Mouse (Mus musculus) midbrain, embryonic 11.5 days (tissue): ENCODE results near the gene Klre1. TPM values are rescaled to one million over a fixed set of nuclear protein-coding genes. Genes with fewer than 3 reads are reported as not detected.

Experiments
- ATAC-seq: fragments of 200-750 bp; cut with Nextera tagmentation; 2 replicates; pipeline ENCODE4 v1.8.0; 2017; ENCODE audit warnings: moderate TSS enrichment, moderate library complexity; ENCODE audit not compliant: low FRiP score
- DNase-seq: peaks from one replicate; pipeline ENCODE4 v3.0.0; 2015; ENCODE audit warnings: low spot score; ENCODE audit errors: missing footprints
- H3K27ac ChIP-seq: fragments of 300-500 bp; sonication (generic); 2 replicates; pipeline ENCODE4 v1.5.1; 2014; ENCODE audit warnings: low read depth, low read length
- H3K27me3 ChIP-seq: fragments of 300-500 bp; sonication (generic); 2 replicates; pipeline ENCODE4 v1.6.1; 2014; ENCODE audit warnings: mild to moderate bottlenecking, low read length, moderate library complexity, mixed read lengths; ENCODE audit not compliant: control insufficient read depth, insufficient read depth
- H3K36me3 ChIP-seq: fragments of 300-500 bp; sonication (generic); 2 replicates; pipeline ENCODE4 v1.6.1; 2014; ENCODE audit warnings: mild to moderate bottlenecking, low read length, moderate library complexity, mixed read lengths; ENCODE audit not compliant: control insufficient read depth, insufficient read depth
- H3K4me1 ChIP-seq: fragments of 300-500 bp; sonication (generic); 2 replicates; pipeline ENCODE4 v1.6.1; 2014; ENCODE audit warnings: low read length; ENCODE audit not compliant: control insufficient read depth, insufficient read depth
- H3K4me2 ChIP-seq: fragments of 300-500 bp; sonication (generic); 2 replicates; pipeline ENCODE4 v1.6.1; 2014; ENCODE audit warnings: mild to moderate bottlenecking, moderate library complexity
- H3K4me3 ChIP-seq: fragments of 300-500 bp; sonication (generic); 2 replicates; pipeline ENCODE4 v1.5.1; 2014; ENCODE audit warnings: low read depth, low read length
- H3K9ac ChIP-seq: fragments of 300-500 bp; sonication (generic); 2 replicates; pipeline ENCODE4 v1.6.1; 2014; ENCODE audit warnings: low read length
- H3K9me3 ChIP-seq: fragments of 300-500 bp; sonication (generic); 2 replicates; pipeline ENCODE4 v1.6.1; 2016; ENCODE audit warnings: low read length; ENCODE audit not compliant: control insufficient read depth
- WGBS: fragments of 180-500 bp; shearing (Covaris S2); extraction: QIAGEN DNeasy Blood & Tissue Kit; methylation state at CpG from one replicate; pipeline ENCODE4 v1.1.7; 2014; 5-methylcytosine and 5-hydroxymethylcytosine counted together
- polyA plus RNA-seq: library from polyadenylated mRNA; unstranded; fragments of >200 nt; fragmentation: Nextera tagmentation; extraction: Ambion mirVana; gene quantifications from 2 replicates; pipeline ENCODE4 v1.2.1, GENCODE M21; 2014

Gene Klre1
- polyA plus RNA-seq, 1 experiment from 2014 or later: not detected

DNA sequence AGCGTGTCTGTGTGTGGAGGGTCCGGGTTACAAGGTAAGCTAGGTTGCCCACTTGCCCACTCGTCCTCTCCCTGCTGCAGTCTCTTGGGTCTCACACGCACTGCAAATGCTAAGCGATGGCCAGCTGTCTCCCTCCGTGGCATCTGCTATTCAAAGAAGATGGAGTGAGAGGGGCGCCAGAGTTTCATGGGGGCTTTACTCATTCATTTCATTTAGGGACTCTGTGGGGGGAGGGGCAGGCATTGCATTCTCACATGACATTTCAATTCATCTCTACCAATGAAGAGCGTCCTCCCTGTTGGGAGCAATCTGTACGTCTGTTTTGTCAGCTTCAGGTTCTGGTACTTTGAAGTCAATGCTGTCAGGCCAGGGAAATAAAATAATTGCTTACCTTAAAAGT lies 35.8 kb upstream of the Klre1 start:
- H3K27ac ChIP-seq: no peak overlapping the region
- H3K27me3 ChIP-seq: no peaks in the 10 kb centered on the region
- no peak overlapping the region for H3K4me3 ChIP-seq
- H3K9me3 ChIP-seq: no peaks in the 10 kb centered on the region
- H3K4me2 ChIP-seq: no peak overlapping the region
- DNase-seq (no peak), ATAC-seq (no peak)
- H3K9ac ChIP-seq: no peak overlapping the region
- WGBS: 69% methylated on average over 9 of the region's 9 CpGs
- peaks cover 6% of the 10 kb centered on the region for H3K36me3 ChIP-seq
- no peaks in the 10 kb centered on the region; the same call in 1 of the 2 replicates for H3K4me1 ChIP-seq

DNA sequence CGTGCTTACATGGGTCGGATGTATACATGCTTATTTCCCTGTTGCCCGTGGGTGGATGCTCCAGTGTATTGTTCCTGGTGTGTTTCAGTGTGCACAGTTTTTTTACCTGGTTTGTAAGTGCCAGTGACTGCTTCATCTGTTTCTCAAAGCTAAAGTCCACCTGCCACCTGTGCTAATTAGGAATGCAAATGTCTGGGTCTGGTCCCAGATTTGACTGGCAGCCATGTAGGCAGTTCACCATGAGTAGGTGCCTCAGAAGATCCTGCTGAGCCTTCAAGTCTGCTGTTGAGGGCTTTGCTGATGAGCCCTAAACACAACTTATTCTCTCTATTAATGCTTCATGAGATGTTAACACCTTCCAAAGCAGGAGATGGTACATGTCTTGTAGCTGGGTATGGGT lies 35.2 kb upstream of the Klre1 start:
- Histone ChIP-seq H3K9ac (no peak overlapping the region), H3K27me3 (no peaks in the 10 kb centered on the region), H3K36me3 (peaks cover 6% of the 10 kb centered on the region), H3K9me3 (no peaks in the 10 kb centered on the region), H3K4me1 (no peaks in the 10 kb centered on the region; the same call in 1 of the 2 replicates), H3K27ac (no peak overlapping the region), H3K4me3 (no peak overlapping the region), H3K4me2 (no peak overlapping the region)
- DNase-seq (no peak), ATAC-seq (no peak)
- 91% methylated on average over 3 of the region's 3 CpGs for WGBS

DNA sequence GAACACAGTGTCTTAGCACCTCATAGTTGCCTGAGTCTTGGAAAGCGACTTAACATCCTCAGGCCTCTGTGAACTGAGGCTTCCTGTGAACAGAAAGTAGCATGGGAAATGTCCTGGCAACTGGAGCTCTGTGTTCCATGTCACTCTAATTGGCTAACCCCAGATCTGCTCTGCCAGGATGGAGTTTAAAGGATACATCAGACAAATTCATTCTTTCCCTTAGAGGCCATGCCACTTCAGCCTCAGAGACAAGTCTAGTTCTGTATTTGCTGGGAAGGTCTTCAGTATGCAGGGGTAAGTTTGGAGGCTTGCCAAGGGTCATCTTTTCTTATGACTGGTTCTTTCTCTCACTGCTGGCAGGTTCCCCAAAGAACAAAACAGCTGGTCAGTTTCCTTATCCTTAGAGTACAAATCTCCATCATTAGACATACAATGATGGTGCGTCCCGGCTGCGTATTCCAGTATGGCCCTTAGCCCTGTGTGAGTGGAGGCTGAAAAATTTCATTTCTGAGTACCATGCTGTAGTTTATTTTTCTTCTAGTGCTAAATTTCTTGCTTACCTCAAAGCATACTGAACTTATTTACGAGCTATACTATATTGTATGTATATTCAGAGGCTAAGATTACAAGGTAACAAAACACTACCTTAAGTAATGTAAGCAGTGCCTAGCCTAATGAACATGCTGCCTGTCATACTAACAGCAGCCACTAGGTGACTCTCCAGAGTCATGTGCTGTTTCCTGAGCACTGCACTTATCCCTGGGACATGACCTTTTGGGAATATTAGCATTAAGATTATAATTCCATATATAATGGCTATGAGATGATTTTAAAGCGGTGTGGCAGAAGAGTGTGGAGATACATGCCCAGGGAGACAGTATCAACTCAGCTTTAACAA lies 33.7 kb upstream of the Klre1 start:
- H3K27me3 ChIP-seq: no peaks in the 10 kb centered on the region
- no peak overlapping the region for H3K4me3 ChIP-seq
- WGBS: 68% methylated on average over 6 of the region's 6 CpGs
- H3K9me3 ChIP-seq: no peaks in the 10 kb centered on the region
- ATAC-seq: peak; percentile 81
- peaks cover 6% of the 10 kb centered on the region for H3K36me3 ChIP-seq
- peak; percentile 93 for DNase-seq
- no peak overlapping the region for H3K9ac ChIP-seq
- no peaks in the 10 kb centered on the region; the same call in 1 of the 2 replicates for H3K4me1 ChIP-seq
- H3K27ac ChIP-seq: no peak overlapping the region
- no peak overlapping the region for H3K4me2 ChIP-seq

DNA sequence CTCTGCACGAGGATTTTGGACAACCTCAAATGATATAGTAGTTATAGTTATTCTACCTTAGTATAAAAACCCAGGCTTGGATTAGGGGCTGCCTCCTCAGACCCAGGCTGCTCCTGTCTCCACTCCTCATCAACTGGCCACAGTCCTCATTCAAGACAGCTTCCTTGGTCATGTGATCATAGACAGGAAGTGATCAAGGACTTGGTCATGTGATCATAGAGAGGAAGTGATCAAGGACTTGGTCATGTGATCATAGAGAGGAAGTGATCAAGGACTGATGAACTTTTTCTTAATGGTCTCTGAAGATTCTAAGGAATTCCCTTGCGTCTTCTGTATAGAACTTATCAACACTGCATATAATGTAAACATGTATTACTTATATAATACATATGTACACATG lies 30.4 kb upstream of the Klre1 start:
- WGBS: 88% methylated on average over 2 of the region's 2 CpGs
- no peaks in the 10 kb centered on the region for H3K36me3 ChIP-seq
- no peaks in the 10 kb centered on the region for H3K27me3 ChIP-seq
- H3K27ac ChIP-seq: no peak overlapping the region
- H3K9me3 ChIP-seq: no peaks in the 10 kb centered on the region
- no peak overlapping the region for H3K9ac ChIP-seq
- no peak overlapping the region for H3K4me3 ChIP-seq
- no peaks in the 10 kb centered on the region for H3K4me1 ChIP-seq
- no peak for DNase-seq
- no peak for ATAC-seq
- H3K4me2 ChIP-seq: no peak overlapping the region

DNA sequence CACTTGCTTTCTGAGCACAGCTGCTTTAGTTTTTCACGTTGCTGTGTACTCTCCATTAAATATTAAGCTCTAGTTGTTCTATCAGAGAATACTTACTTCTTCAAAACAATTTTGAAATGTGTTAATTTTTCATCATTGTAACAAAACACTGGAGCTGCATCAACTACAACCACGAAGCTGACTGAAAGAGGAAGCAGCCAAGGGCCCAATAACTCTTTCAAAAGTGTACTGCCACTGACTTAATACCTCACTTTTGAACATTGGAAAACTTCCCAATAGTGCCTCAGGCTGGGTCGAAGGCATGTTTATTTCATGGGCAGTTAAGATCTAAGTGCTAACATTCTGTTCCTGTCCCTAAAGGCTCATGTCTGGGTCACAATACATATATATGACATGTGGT lies 29.7 kb upstream of the Klre1 start:
- H3K27me3 ChIP-seq: no peaks in the 10 kb centered on the region

DNA sequence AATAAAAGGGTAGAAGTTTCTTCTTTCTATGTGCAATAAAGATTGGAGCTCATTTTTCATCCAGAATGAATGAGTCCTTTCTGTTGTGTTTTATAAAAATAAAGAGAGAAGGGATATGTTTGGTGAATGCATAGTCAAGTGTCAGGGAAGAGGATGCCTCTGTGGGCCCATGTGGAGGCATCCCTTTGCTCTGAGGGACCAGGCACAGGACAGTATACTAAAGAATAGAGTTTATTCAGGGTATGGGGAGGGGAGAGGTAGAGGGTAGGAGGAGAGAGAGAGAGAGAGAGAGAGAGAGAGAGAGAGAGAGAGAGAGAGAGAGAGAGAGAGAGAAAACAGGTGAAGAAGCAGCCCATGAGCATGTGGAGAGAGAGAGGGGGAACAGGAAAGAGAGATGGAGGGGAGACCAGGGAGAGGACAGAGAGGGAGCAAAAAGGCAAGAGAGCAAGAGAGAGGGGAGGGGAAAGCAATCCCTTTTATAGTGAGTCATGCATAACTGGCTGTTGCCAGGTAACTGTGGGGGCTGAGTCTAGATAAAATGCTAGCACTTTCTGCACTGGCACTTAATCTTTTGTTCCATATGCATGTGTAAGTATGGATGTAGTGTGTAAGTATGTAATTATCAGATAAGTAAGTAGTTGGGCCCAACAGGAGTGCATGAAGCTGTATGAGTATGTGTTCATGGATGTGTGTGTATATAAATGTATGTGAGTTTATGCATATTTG lies 20.2 kb upstream of the Klre1 start:
- Histone ChIP-seq H3K9ac (no peak overlapping the region), H3K4me3 (no peak overlapping the region), H3K9me3 (no peaks in the 10 kb centered on the region), H3K4me2 (no peak overlapping the region), H3K27me3 (no peaks in the 10 kb centered on the region), H3K36me3 (no peaks in the 10 kb centered on the region), H3K27ac (no peak overlapping the region), H3K4me1 (peaks cover 9% of the 10 kb centered on the region)
- ATAC-seq (peak; percentile 73), DNase-seq (peak; percentile 92)

More for the DNA sequence above, 29.7 kb upstream of the Klre1 start:
- Histone ChIP-seq H3K4me1 (no peaks in the 10 kb centered on the region), H3K4me2 (no peak overlapping the region), H3K9ac (no peak overlapping the region), H3K4me3 (no peak overlapping the region), H3K36me3 (no peaks in the 10 kb centered on the region), H3K9me3 (no peaks in the 10 kb centered on the region), H3K27ac (no peak overlapping the region)
- 85% methylated on average over 3 of the region's 3 CpGs for WGBS
- ATAC-seq (no peak), DNase-seq (no peak)

DNA sequence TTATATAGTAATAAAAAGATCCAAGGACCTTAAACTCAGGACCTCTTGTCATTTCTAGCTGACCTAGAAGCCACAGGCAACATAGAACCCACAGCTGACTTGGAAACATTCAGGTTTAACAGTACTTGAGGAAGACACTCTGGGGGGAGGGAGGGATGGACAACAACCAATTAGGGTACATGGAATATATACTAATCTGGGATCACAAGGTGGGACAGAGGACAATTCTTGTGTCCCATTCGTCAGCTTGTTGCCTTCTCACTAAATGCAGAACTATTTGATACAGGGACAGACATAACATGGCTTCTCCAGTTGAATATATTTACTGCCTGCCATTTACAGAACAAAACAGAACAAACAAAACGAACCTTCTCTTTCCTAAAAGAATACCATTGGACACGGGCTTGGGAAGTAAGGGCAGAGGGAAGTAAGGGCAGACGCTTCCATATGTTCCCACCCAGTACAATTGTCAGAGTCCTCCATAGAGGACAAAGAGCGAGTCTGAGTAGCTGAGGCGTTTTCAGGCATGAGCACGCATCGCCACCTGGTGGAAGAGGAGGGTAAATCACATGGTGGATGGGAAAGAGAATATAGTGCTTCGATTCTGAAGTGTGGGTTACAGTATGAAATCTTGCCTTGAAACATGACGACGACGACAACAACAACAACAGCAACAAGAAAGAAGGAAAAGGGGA lies 18.6 kb upstream of the Klre1 start:
- ATAC-seq (peak; percentile 87), DNase-seq (peak; percentile 93)
- Histone ChIP-seq H3K4me1 (peaks cover 9% of the 10 kb centered on the region), H3K4me2 (no peak overlapping the region), H3K9me3 (no peaks in the 10 kb centered on the region), H3K27me3 (no peaks in the 10 kb centered on the region), H3K9ac (no peak overlapping the region), H3K4me3 (no peak overlapping the region), H3K36me3 (no peaks in the 10 kb centered on the region), H3K27ac (no peak overlapping the region)
- 18% methylated on average over 12 of the region's 12 CpGs for WGBS

DNA sequence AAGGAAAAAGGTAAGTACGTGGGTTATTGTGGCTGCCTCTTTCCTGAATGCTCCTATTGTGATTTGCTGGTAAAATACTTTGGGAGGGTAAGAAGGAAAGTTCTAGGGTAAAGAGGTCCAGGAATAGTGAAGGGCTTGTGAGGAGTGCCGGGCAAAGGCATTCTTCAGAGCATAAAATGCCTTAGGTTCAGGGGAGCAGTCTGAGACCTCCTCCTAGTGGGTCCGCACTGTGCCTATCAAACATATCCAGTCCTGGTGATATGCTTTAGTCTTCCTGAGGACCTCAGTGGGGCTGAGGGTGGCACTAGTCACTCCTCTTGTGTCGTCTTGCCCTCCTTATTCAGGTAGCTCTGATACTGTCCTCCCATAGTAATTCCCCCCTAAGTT lies 18.1 kb upstream of the Klre1 start:
- ATAC-seq: peak; percentile 20; the same call in 1 of the 2 replicates

DNA sequence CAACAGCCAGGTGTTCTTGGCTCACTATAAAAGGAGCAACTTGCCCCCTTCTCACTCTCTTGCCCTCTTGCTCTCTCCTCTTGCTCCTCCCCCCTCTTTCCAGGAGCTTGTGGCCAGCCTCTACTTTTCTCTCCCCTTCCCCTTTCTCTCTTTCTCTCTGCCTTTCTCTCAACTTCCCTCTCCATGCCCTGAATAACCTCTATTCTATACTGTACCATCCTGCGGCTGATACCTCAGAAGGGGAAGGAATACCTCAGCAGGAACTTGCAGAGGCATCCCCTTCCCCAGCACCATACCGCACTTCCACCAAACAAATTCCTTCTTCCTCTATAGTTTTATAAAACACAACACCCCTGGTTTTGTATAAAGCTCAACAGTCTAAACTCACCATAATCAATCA lies 12.4 kb upstream of the Klre1 start:
- Histone ChIP-seq H3K9me3 (no peaks in the 10 kb centered on the region), H3K4me1 (no peaks in the 10 kb centered on the region), H3K36me3 (no peaks in the 10 kb centered on the region), H3K27me3 (no peaks in the 10 kb centered on the region), H3K27ac (no peak overlapping the region), H3K4me2 (no peak overlapping the region), H3K4me3 (no peak overlapping the region), H3K9ac (no peak overlapping the region)
- ATAC-seq (no peak), DNase-seq (no peak)
- WGBS: 78% methylated on average over 2 of the region's 2 CpGs

More for the DNA sequence above, 18.1 kb upstream of the Klre1 start:
- H3K36me3 ChIP-seq: no peaks in the 10 kb centered on the region
- DNase-seq: peak; percentile 87
- 50% methylated on average over 4 of the region's 4 CpGs for WGBS
- peaks cover 9% of the 10 kb centered on the region for H3K4me1 ChIP-seq
- H3K4me2 ChIP-seq: no peak overlapping the region
- no peak overlapping the region for H3K4me3 ChIP-seq
- no peak overlapping the region for H3K27ac ChIP-seq
- no peak overlapping the region for H3K9ac ChIP-seq
- H3K9me3 ChIP-seq: no peaks in the 10 kb centered on the region
- H3K27me3 ChIP-seq: no peaks in the 10 kb centered on the region
